Mouse (Mus musculus) midbrain, postnatal 0 days (tissue): ENCODE results near the gene Tldc1. TPM values are rescaled to one million over a fixed set of nuclear protein-coding genes. Genes with fewer than 3 reads are reported as not detected.

ENCODE experiments used
- ATAC-seq: fragments of 200-750 bp; cut with Nextera tagmentation; 2 replicates; pipeline ENCODE4 v1.8.0; 2017; ENCODE audit warnings: moderate number of reproducible peaks, mild to moderate bottlenecking, moderate TSS enrichment, moderate library complexity; ENCODE audit not compliant: low FRiP score
- DNase-seq: peaks from one replicate; pipeline ENCODE4 v3.0.0-alpha.2; 2015; ENCODE audit warnings: low spot score
- H3K27ac ChIP-seq: fragments of 300-500 bp; sonication (generic); 2 replicates; pipeline ENCODE4 v1.5.1; 2014; ENCODE audit warnings: low read depth, mild to moderate bottlenecking, low read length, mixed read lengths
- H3K27me3 ChIP-seq: fragments of 300-500 bp; sonication (generic); 2 replicates; pipeline ENCODE4 v1.6.1; 2014; ENCODE audit warnings: low read length, control low read depth, mixed read lengths; ENCODE audit not compliant: insufficient read depth
- H3K36me3 ChIP-seq: fragments of 300-500 bp; sonication (generic); 2 replicates; pipeline ENCODE4 v1.6.1; 2014; ENCODE audit warnings: low read length, control low read depth, mixed read lengths; ENCODE audit not compliant: insufficient read depth
- H3K4me1 ChIP-seq: fragments of 300-500 bp; sonication (generic); 2 replicates; pipeline ENCODE4 v1.6.1; 2014; ENCODE audit warnings: mild to moderate bottlenecking, control low read depth, antibody characterized with exemption, low read length, mixed read lengths; ENCODE audit not compliant: insufficient read depth
- H3K4me2 ChIP-seq: fragments of 300-500 bp; sonication (generic); 2 replicates; pipeline ENCODE4 v1.6.1; 2014; ENCODE audit warnings: low read depth, mild to moderate bottlenecking, low read length, mixed read lengths; ENCODE audit not compliant: poor library complexity, severe bottlenecking
- H3K4me3 ChIP-seq: fragments of 300-500 bp; sonication (generic); 2 replicates; pipeline ENCODE4 v1.5.1; 2014; ENCODE audit warnings: low read depth, mild to moderate bottlenecking, low read length, moderate library complexity
- H3K9ac ChIP-seq: fragments of 300-500 bp; sonication (generic); replicated peaks from 2 replicates; pipeline ENCODE4 v1.6.1; 2014; ENCODE audit warnings: mild to moderate bottlenecking, low read length, moderate library complexity, mixed read lengths; ENCODE audit not compliant: poor library complexity, severe bottlenecking
- H3K9me3 ChIP-seq: fragments of 300-500 bp; sonication (generic); 2 replicates; pipeline ENCODE4 v1.6.1; 2016; ENCODE audit warnings: low read length, control low read depth
- CTCF ChIP-seq: IDR thresholded peaks from 2 replicates; pipeline ENCODE4 v1.5.1; 2016; ENCODE audit warnings: antibody characterized with exemption, mild to moderate bottlenecking
- WGBS: fragments of 180-500 bp; shearing (Covaris S2); extraction: QIAGEN DNeasy Blood & Tissue Kit; methylation state at CpG from one replicate; pipeline ENCODE4 v1.1.7; 2014; 5-methylcytosine and 5-hydroxymethylcytosine counted together
- polyA plus RNA-seq: library from polyadenylated mRNA; unstranded; fragments of >200 nt; fragmentation: Nextera tagmentation; extraction: Ambion mirVana; gene quantifications from 2 replicates; pipeline ENCODE4 v1.2.1, GENCODE M21; 2015
- total RNA-seq: library from RNA; depleted of rRNA; stranded (reverse); fragments of >200 nt; gene quantifications from 2 replicates; pipeline ENCODE4 v1.2.3, GENCODE M21; 2014; rRNA removed

Tldc1 gene
- 18.5 and 20.4 TPM in 2 replicates for total RNA-seq
- polyA plus RNA-seq, result 6.7 and 7.4 TPM in 2 replicates

DNA sequence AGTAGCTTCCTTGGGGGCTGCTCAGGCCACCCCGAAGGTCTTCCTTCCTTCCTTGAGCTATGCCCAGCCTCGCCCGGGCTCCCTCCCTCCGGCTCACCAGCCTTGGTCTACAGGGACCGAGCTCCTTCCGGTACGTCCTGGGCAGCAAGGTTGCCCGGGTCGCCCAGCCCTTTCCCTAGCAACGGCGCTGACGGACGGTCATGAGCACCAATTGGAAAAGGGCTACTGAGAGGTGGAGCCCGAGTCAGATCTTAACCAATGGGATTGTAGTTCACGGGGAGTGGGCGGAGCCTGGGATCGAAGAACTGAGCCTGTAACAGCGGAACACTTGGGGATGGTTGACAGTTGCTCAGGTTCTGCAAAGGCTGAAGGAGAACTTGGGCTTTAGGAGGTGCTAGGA lies at the start of gene Tldc1:
TSS of gene Tldc1 (minus strand) at position 154 of the 400 bp plus-strand sequence.
- Histone ChIP-seq H3K4me2 (peak within 1 kb of the TSS; percentile 84), H3K36me3 (no peaks in the 10 kb centered on the region), H3K4me1 (peaks cover 11% of the 10 kb centered on the region), H3K9me3 (no peaks in the 10 kb centered on the region), H3K4me3 (peak within 1 kb of the TSS; percentile 62), H3K9ac (peak within 1 kb of the TSS; percentile 80), H3K27me3 (no peaks in the 10 kb centered on the region), H3K27ac (peak within 1 kb of the TSS; percentile 88)
- TF ChIP-seq CTCF, result no peak
- WGBS, result under 1% methylated on average over 18 of the region's 18 CpGs
- DNase-seq, result peak; percentile 98
- peak; percentile 96 for ATAC-seq

DNA sequence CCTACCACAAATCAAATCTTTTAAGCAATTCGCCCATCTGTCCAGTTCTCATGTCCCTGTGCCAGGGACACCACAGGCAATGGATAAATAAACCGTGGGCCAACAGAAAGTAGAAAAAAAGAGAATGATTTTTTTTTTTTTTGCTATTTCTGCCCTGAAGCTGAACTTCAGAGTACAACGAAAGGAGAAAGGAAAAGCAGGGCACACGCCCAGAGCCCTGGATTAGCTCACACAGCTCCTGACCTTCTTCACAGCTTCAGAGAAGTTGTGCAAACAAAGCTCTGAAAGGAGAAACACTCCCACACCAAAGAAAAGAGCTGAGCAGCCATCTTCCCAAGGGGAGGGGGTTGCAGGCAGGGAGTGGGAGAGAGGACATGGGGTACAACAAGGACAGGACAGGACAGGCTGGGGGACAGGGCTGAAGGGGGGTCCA lies 49.5 kb upstream of the Tldc1 start:
- Histone ChIP-seq H3K4me3 (no peak overlapping the region), H3K27ac (no peak overlapping the region), H3K4me1 (peaks cover 37% of the 10 kb centered on the region), H3K9ac (no peak overlapping the region), H3K27me3 (no peaks in the 10 kb centered on the region), H3K4me2 (no peak overlapping the region), H3K36me3 (peaks cover 7% of the 10 kb centered on the region; the same call in 1 of the 2 replicates), H3K9me3 (no peaks in the 10 kb centered on the region)
- TF ChIP-seq CTCF, result no peak
- 40% methylated on average over 4 of the region's 4 CpGs for WGBS
- DNase-seq, result no peak
- ATAC-seq, result no peak

DNA sequence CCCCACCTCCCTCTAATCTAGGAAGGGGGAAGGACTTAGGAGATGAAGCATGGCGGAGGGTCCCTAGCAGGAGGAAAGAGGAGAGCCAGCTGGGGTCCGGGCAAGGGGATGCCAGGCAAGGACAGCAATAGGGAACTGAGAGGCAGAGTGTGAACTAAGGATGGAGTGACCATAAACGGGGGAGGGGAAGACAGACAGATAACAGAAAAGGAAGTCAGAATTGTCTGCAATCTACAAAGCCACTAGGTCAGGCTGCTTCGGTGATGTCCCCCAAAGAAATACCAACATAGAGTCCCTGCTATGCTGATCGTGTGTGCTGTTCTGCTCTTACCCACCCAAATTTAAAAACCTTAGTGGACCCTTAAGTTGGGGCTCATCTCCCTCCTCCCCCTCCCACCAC lies 48.8 kb upstream of the Tldc1 start:
- TF ChIP-seq CTCF, result no peak
- 80% methylated on average over 5 of the region's 5 CpGs for WGBS

DNA sequence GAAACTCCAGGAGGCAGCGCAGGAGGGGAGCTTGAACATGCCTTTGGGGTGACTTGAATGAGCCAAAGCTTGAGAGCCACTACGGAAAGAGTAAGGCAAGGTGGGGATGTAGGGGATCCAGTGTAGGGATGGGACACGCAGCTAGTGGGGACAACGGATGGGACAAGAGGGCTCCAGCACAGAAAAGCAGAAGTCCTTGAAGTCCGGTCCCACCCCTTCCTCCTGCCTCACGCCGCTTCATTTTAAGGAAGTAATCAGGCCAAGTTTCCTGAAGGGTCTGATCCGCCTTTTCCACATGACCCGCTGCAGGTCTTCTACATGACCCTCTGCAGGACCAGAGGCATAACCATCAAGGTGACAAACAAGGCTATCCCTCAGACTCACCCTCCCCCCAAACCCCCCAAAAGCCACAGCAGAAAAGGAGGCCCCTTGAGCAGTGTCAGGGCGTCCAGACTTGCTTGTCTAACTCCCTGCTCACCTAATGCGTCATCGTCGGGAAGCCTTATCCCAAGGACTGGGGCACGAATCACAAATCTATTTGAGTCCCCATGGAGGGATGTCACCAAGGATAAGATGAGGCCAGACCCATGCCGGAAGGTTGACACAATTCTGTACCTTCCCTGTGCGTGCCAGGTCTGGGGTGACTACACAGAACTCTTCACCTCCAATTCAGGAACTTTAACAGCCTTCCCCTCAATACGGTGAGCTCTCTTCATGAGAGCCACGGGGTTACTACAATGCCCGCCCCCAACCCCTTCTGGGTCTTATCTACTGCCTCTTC lies 47.9 kb upstream of the Tldc1 start:
- no peak overlapping the region for H3K4me2 ChIP-seq
- no peak for ATAC-seq
- no peak for DNase-seq
- H3K9ac ChIP-seq, result no peak overlapping the region
- H3K27me3 ChIP-seq, result no peaks in the 10 kb centered on the region
- peaks cover 13% of the 10 kb centered on the region for H3K36me3 ChIP-seq
- H3K9me3 ChIP-seq, result no peaks in the 10 kb centered on the region
- WGBS, result 88% methylated on average over 19 of the region's 19 CpGs
- H3K4me3 ChIP-seq, result no peak overlapping the region
- no peak for TF ChIP-seq CTCF
- H3K4me1 ChIP-seq, result peaks cover 23% of the 10 kb centered on the region
- H3K27ac ChIP-seq, result no peak overlapping the region

More for the DNA sequence above, 48.8 kb upstream of the Tldc1 start:
- Histone ChIP-seq H3K9me3 (no peaks in the 10 kb centered on the region), H3K27ac (no peak overlapping the region), H3K36me3 (peaks cover 13% of the 10 kb centered on the region), H3K4me3 (no peak overlapping the region), H3K4me1 (peaks cover 31% of the 10 kb centered on the region), H3K9ac (no peak overlapping the region), H3K27me3 (no peaks in the 10 kb centered on the region), H3K4me2 (no peak overlapping the region)
- ATAC-seq (no peak), DNase-seq (no peak)

- ATAC-seq, result no peak
- Histone ChIP-seq H3K4me2 (no peak overlapping the region), H3K27ac (no peak overlapping the region), H3K4me1 (peaks cover 14% of the 10 kb centered on the region), H3K9ac (no peak overlapping the region), H3K9me3 (no peaks in the 10 kb centered on the region), H3K36me3 (peaks cover 18% of the 10 kb centered on the region), H3K4me3 (no peak overlapping the region), H3K27me3 (no peaks in the 10 kb centered on the region)
- 67% methylated on average over 11 of the region's 11 CpGs for WGBS
- no peak for TF ChIP-seq CTCF
- peak; percentile 51 for DNase-seq
These were observed 46.6 kb upstream of the Tldc1 start for GRCm38 (mm10) chr8:119824809-119825273.

DNA sequence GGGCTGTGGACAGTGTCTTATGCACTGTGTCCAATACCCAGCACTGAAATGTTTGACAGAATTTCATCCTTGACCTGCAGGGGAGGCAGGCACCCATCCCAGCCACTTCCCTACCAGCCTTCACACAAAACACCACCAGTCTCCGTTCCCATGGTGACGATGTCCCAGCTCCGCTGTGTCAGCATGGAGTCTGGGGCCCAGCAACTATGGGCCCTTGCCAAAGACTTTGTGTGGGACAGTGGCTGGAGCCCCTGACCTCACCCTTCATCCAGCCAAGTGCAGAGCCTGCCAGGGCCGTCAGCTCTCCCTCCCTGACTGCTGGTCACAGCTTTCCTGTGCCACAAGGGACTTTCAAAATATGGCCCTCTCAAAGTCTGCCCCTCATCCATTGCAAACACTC lies 45.9 kb upstream of the Tldc1 start:
- Histone ChIP-seq H3K27me3 (no peaks in the 10 kb centered on the region), H3K36me3 (peaks cover 18% of the 10 kb centered on the region), H3K9me3 (no peaks in the 10 kb centered on the region), H3K27ac (no peak overlapping the region), H3K4me2 (no peak overlapping the region), H3K4me3 (no peak overlapping the region), H3K9ac (no peak overlapping the region), H3K4me1 (peaks cover 6% of the 10 kb centered on the region; the same call in 1 of the 2 replicates)
- ATAC-seq, result peak; percentile 68
- 29% methylated on average over 4 of the region's 4 CpGs for WGBS
- TF ChIP-seq CTCF, result no peak
- DNase-seq, result peak; percentile 78
